8 mouse cellular contexts compared by ENCODE assay signal in genomic region chr9:110131525-110132197, GRCm38 (mm10). TPM values are rescaled to one million over a fixed set of nuclear protein-coding genes. Genes with fewer than 3 reads are reported as not detected.
DNase-seq lines count a peak whose midpoint lies in the region; ATAC-seq and TF ChIP-seq lines count a peak whose summit lies in the region.

No protein-coding gene starts in this region.

- WGBS in kidney, embryonic 14.5 days: under 1% methylated on average over 55 of the region's 64 CpGs
- under 1% methylated on average over 63 of the region's 64 CpGs for WGBS in limb, embryonic 15.5 days

- H3K9ac ChIP-seq in kidney, embryonic 14.5 days (ENCODE audit: low read depth, low read length): peak overlapping the region; percentile 95
- H3K9ac ChIP-seq in limb, embryonic 15.5 days: peak overlapping the region; percentile 97

- H3K4me3 ChIP-seq in bone marrow macrophage, adult 2 months (ENCODE audit: insufficient read depth, low read length): peak overlapping the region; percentile 88
- peak overlapping the region; percentile 92 for H3K4me3 ChIP-seq in embryonic fibroblast, embryonic 13.5 days (ENCODE audit: insufficient read depth, low read length)
- H3K4me3 ChIP-seq in kidney, embryonic 14.5 days (ENCODE audit: low read length): peak overlapping the region; percentile 94
- H3K4me3 ChIP-seq in limb, embryonic 15.5 days: peak overlapping the region; percentile 92

- 0 out of 2 replicates have a peak, but pooled peaks have one; percentile 46 for TF ChIP-seq POLR2A in bone marrow macrophage, adult 2 months (IDR thresholded peaks at IDR 0.05; ENCODE audit: borderline replicate concordance, low read depth, low read length)
- peak; percentile 84 for TF ChIP-seq POLR2A in embryonic fibroblast, embryonic 13.5 days (IDR thresholded peaks at IDR 0.05; ENCODE audit: low read depth, low read length)

- no peaks in the 10 kb centered on the region for H3K27me3 ChIP-seq in kidney, embryonic 14.5 days (ENCODE audit: control insufficient read depth, insufficient read depth, low read length)
- H3K27me3 ChIP-seq in limb, embryonic 15.5 days: no peaks in the 10 kb centered on the region

- peak; percentile 97 for ATAC-seq in kidney, embryonic 14.5 days (ENCODE audit: low FRiP score, low TSS enrichment)
- peak; percentile 95 for ATAC-seq in limb, embryonic 15.5 days (ENCODE audit: insufficient number of reproducible peaks, low FRiP score, low TSS enrichment, low read depth)

- H3K9me3 ChIP-seq in kidney, embryonic 14.5 days (ENCODE audit: control insufficient read depth, low read length): no peaks in the 10 kb centered on the region
- H3K9me3 ChIP-seq in limb, embryonic 15.5 days: no peaks in the 10 kb centered on the region

- peaks cover 23% of the 10 kb centered on the region for H3K36me3 ChIP-seq in kidney, embryonic 14.5 days (ENCODE audit: control insufficient read depth, insufficient read depth, low read length)
- H3K36me3 ChIP-seq in limb, embryonic 15.5 days: peaks cover 26% of the 10 kb centered on the region

- DNase-seq in A20 (ENCODE audit: low read depth, low spot score): peak; percentile 100
- peak; percentile 99 for DNase-seq in heart, adult 9 months (ENCODE audit: low spot score in 2 of 2)
- DNase-seq in monocyte, adult 2 months (ENCODE audit: low read depth in 1 of 2, low spot score in 2 of 2): peak; percentile 96 to 98
- peak; percentile 100 for DNase-seq in spleen, postnatal 36 days (ENCODE audit: low spot score in 2 of 2)

- peaks cover 24% of the 10 kb centered on the region for H3K4me1 ChIP-seq in bone marrow macrophage, adult 2 months (ENCODE audit: control insufficient read depth, insufficient read depth, low read length)
- peaks cover 4% of the 10 kb centered on the region; the same call in 1 of the 2 replicates for H3K4me1 ChIP-seq in embryonic fibroblast, embryonic 13.5 days (ENCODE audit: control insufficient read depth, insufficient read depth, low read length)
- peaks cover 22% of the 10 kb centered on the region for H3K4me1 ChIP-seq in kidney, embryonic 14.5 days (ENCODE audit: control insufficient read depth, insufficient read depth, low read length)
- peaks cover 15% of the 10 kb centered on the region for H3K4me1 ChIP-seq in limb, embryonic 15.5 days

- no peak for TF ChIP-seq CTCF in bone marrow macrophage, adult 2 months (IDR thresholded peaks at IDR 0.05; ENCODE audit: low read depth, low read length)
- no peak for TF ChIP-seq CTCF in embryonic fibroblast, embryonic 13.5 days (IDR thresholded peaks at IDR 0.05; ENCODE audit: borderline replicate concordance, insufficient read depth, low read length)

- peak overlapping the region; percentile 67 for H3K4me2 ChIP-seq in kidney, embryonic 14.5 days (replicated peaks; ENCODE audit: low read depth, low read length)
- H3K4me2 ChIP-seq in limb, embryonic 15.5 days: peak overlapping the region; percentile 53

- H3K27ac ChIP-seq in bone marrow macrophage, adult 2 months (ENCODE audit: insufficient read depth, low read depth, low read length): peak overlapping the region; percentile 86
- peak overlapping the region; percentile 94 for H3K27ac ChIP-seq in embryonic fibroblast, embryonic 13.5 days (ENCODE audit: insufficient read depth, low read length)
- peak overlapping the region; percentile 95 for H3K27ac ChIP-seq in kidney, embryonic 14.5 days (ENCODE audit: low read depth, low read length)
- H3K27ac ChIP-seq in limb, embryonic 15.5 days: peak overlapping the region; percentile 96

RNA-seq across cellular contexts. Expression of gene Dhx30, which starts 14.0 kb away (rescaled TPM):
- polyA plus RNA-seq in bone marrow macrophage, adult 2 months (2012; ENCODE audit: insufficient read depth, insufficient read length, missing spikeins): 44.1 and 50.5 TPM in 2 replicates
- 63.2 and 65.1 TPM in 2 replicates for polyA plus RNA-seq in embryonic fibroblast, embryonic 13.5 days (2011; ENCODE audit: insufficient read length, low read depth, missing spikeins)
- 122 and 142 TPM in 2 replicates for polyA plus RNA-seq in kidney, embryonic 14.5 days (2014; fragmentation: Nextera tagmentation; extraction: Ambion mirVana)
- polyA plus RNA-seq in limb, embryonic 15.5 days (2015; fragmentation: Nextera tagmentation; extraction: Ambion mirVana): 113 and 117 TPM in 2 replicates

RNA-seq across cellular contexts. Expression of gene Smarcc1, which starts 14.2 kb away (rescaled TPM):
- polyA plus RNA-seq in bone marrow macrophage, adult 2 months (2012; ENCODE audit: insufficient read depth, insufficient read length, missing spikeins): 29.7 and 31.9 TPM in 2 replicates
- polyA plus RNA-seq in embryonic fibroblast, embryonic 13.5 days (2011; ENCODE audit: insufficient read length, low read depth, missing spikeins): 108 and 127 TPM in 2 replicates
- polyA plus RNA-seq in kidney, embryonic 14.5 days (2014; fragmentation: Nextera tagmentation; extraction: Ambion mirVana): 99.3 and 198 TPM in 2 replicates
- 97.6 and 115 TPM in 2 replicates for polyA plus RNA-seq in limb, embryonic 15.5 days (2015; fragmentation: Nextera tagmentation; extraction: Ambion mirVana)

Comparison
In these comparisons a context has a peak if more than half of its experiments do, and no peak if none do; other contexts are left out.
1. Peak in every context shown above with its lines: DNase-seq, ATAC-seq, H3K4me3 ChIP-seq and H3K27ac ChIP-seq.